Mouse (Mus musculus): ENCODE data around the gene Nme7. TPM values are rescaled to one million over a fixed set of nuclear protein-coding genes. Genes with fewer than 3 reads are reported as not detected.
A peak's percentile ranks its signal among the peaks of the same experiment; 100 is the strongest.

The Nme7 gene
- polyA plus RNA-seq (2014; fragmentation: Nextera tagmentation; extraction: Ambion mirVana), result 34.7 and 40.5 TPM in 2 replicates

- H3K27ac ChIP-seq (ENCODE audit: low read depth, low read length), result no peak within 1 kb of the TSS
- DNase-seq (ENCODE audit: low spot score) (no peak), ATAC-seq (replicated peaks; ENCODE audit: low FRiP score) (no peak)
- no peaks in the 10 kb centered on the region for H3K9me3 ChIP-seq (ENCODE audit: control insufficient read depth, low read length)
- H3K4me1 ChIP-seq (replicated peaks; ENCODE audit: control insufficient read depth, insufficient read depth, low read length), result peaks cover 3% of the 10 kb centered on the region; the same call in 1 of the 2 replicates
- H3K36me3 ChIP-seq (ENCODE audit: control insufficient read depth, insufficient read depth, low read length), result peaks cover 2% of the 10 kb centered on the region; the same call in 1 of the 2 replicates
- H3K27me3 ChIP-seq (ENCODE audit: control insufficient read depth, insufficient read depth, low read length), result no peaks in the 10 kb centered on the region
- H3K4me3 ChIP-seq (ENCODE audit: low read depth, low read length), result no peak within 1 kb of the TSS
- H3K9ac ChIP-seq (ENCODE audit: low read length), result no peak within 1 kb of the TSS
- no peak within 1 kb of the TSS for H3K4me2 ChIP-seq (ENCODE audit: low read depth, low read length, severe bottlenecking)
- 89% methylated on average over 5 of the region's 5 CpGs for WGBS
Measured at GRCm38 (mm10) chr1:164303821-164304220, at the start of gene Nme7. TSS of gene Nme7 (plus strand) at chr1:164304121.

- no peaks in the 10 kb centered on the region for H3K36me3 ChIP-seq (ENCODE audit: control insufficient read depth, insufficient read depth, low read length)
- H3K4me3 ChIP-seq (ENCODE audit: low read depth, low read length), result no peak overlapping the region
- DNase-seq (ENCODE audit: low spot score) (no peak), ATAC-seq (replicated peaks; ENCODE audit: low FRiP score) (no peak)
- no peak overlapping the region for H3K27ac ChIP-seq (ENCODE audit: low read depth, low read length)
- H3K27me3 ChIP-seq (ENCODE audit: control insufficient read depth, insufficient read depth, low read length), result no peaks in the 10 kb centered on the region
- 0 out of 2 replicates have a peak, but pooled peaks cover 4% of the 10 kb centered on the region for H3K4me1 ChIP-seq (replicated peaks; ENCODE audit: control insufficient read depth, insufficient read depth, low read length)
- H3K9me3 ChIP-seq (ENCODE audit: control insufficient read depth, low read length), result no peaks in the 10 kb centered on the region
- no peak overlapping the region for H3K9ac ChIP-seq (ENCODE audit: low read length)
- H3K4me2 ChIP-seq (ENCODE audit: low read depth, low read length, severe bottlenecking), result no peak overlapping the region
- 77% methylated on average over 3 of the region's 3 CpGs for WGBS
Measured at GRCm38 (mm10) chr1:164254836-164255235, 49.1 kb upstream of the Nme7 start.

- H3K9ac ChIP-seq (ENCODE audit: low read length), result no peak overlapping the region
Measured at GRCm38 (mm10) chr1:164260171-164261028, 43.5 kb upstream of the Nme7 start.

GRCm38 (mm10) chr1:164261553-164261952 is 42.4 kb upstream of the Nme7 start:
- H3K9me3 ChIP-seq (ENCODE audit: control insufficient read depth, low read length), result no peaks in the 10 kb centered on the region
- H3K4me2 ChIP-seq (ENCODE audit: low read depth, low read length, severe bottlenecking), result no peak overlapping the region
- 91% methylated on average over 7 of the region's 7 CpGs for WGBS
- no peaks in the 10 kb centered on the region; the same call in 1 of the 2 replicates for H3K36me3 ChIP-seq (ENCODE audit: control insufficient read depth, insufficient read depth, low read length)
- no peaks in the 10 kb centered on the region for H3K27me3 ChIP-seq (ENCODE audit: control insufficient read depth, insufficient read depth, low read length)
- DNase-seq (ENCODE audit: low spot score) (no peak), ATAC-seq (replicated peaks; ENCODE audit: low FRiP score) (no peak)
- no peak overlapping the region for H3K4me3 ChIP-seq (ENCODE audit: low read depth, low read length)
- H3K4me1 ChIP-seq (replicated peaks; ENCODE audit: control insufficient read depth, insufficient read depth, low read length), result no peaks in the 10 kb centered on the region
- H3K9ac ChIP-seq (ENCODE audit: low read length), result no peak overlapping the region
- no peak overlapping the region for H3K27ac ChIP-seq (ENCODE audit: low read depth, low read length)

More at GRCm38 (mm10) chr1:164260171-164261028, 43.5 kb upstream of the Nme7 start:
- no peaks in the 10 kb centered on the region for H3K4me1 ChIP-seq (replicated peaks; ENCODE audit: control insufficient read depth, insufficient read depth, low read length)
- no peak overlapping the region for H3K4me2 ChIP-seq (ENCODE audit: low read depth, low read length, severe bottlenecking)
- no peaks in the 10 kb centered on the region for H3K27me3 ChIP-seq (ENCODE audit: control insufficient read depth, insufficient read depth, low read length)
- DNase-seq (ENCODE audit: low spot score), result no peak
- no peaks in the 10 kb centered on the region; the same call in 1 of the 2 replicates for H3K36me3 ChIP-seq (ENCODE audit: control insufficient read depth, insufficient read depth, low read length)
- H3K9me3 ChIP-seq (ENCODE audit: control insufficient read depth, low read length), result no peaks in the 10 kb centered on the region
- 89% methylated on average over 16 of the region's 16 CpGs for WGBS
- H3K27ac ChIP-seq (ENCODE audit: low read depth, low read length), result no peak overlapping the region
- H3K4me3 ChIP-seq (ENCODE audit: low read depth, low read length), result no peak overlapping the region
- ATAC-seq (replicated peaks; ENCODE audit: low FRiP score), result no peak

- no peaks in the 10 kb centered on the region for H3K36me3 ChIP-seq (ENCODE audit: control insufficient read depth, insufficient read depth, low read length)
- H3K4me1 ChIP-seq (replicated peaks; ENCODE audit: control insufficient read depth, insufficient read depth, low read length), result no peaks in the 10 kb centered on the region
- H3K27me3 ChIP-seq (ENCODE audit: control insufficient read depth, insufficient read depth, low read length), result no peaks in the 10 kb centered on the region
- 91% methylated on average over 7 of the region's 7 CpGs for WGBS
- no peak overlapping the region for H3K27ac ChIP-seq (ENCODE audit: low read depth, low read length)
- no peaks in the 10 kb centered on the region for H3K9me3 ChIP-seq (ENCODE audit: control insufficient read depth, low read length)
- no peak overlapping the region for H3K9ac ChIP-seq (ENCODE audit: low read length)
- no peak for DNase-seq (ENCODE audit: low spot score)
- H3K4me3 ChIP-seq (ENCODE audit: low read depth, low read length), result no peak overlapping the region
- no peak overlapping the region for H3K4me2 ChIP-seq (ENCODE audit: low read depth, low read length, severe bottlenecking)
- ATAC-seq (replicated peaks; ENCODE audit: low FRiP score), result no peak
Measured at GRCm38 (mm10) chr1:164270941-164271340, 33.0 kb upstream of the Nme7 start.

GRCm38 (mm10) chr1:164273659-164274058 is 30.3 kb upstream of the Nme7 start:
- ATAC-seq (replicated peaks; ENCODE audit: low FRiP score), result no peak

GRCm38 (mm10) chr1:164275455-164275954 is 28.4 kb upstream of the Nme7 start, which contains the start of gene Ccdc181:
TSS of gene Ccdc181 (plus strand) at chr1:164275585.
- H3K27me3 ChIP-seq (ENCODE audit: control insufficient read depth, insufficient read depth, low read length), result no peaks in the 10 kb centered on the region
- no peaks in the 10 kb centered on the region for H3K9me3 ChIP-seq (ENCODE audit: control insufficient read depth, low read length)
- H3K4me1 ChIP-seq (replicated peaks; ENCODE audit: control insufficient read depth, insufficient read depth, low read length), result no peaks in the 10 kb centered on the region
- peak within 1 kb of the TSS; percentile 68 for H3K9ac ChIP-seq (ENCODE audit: low read length)
- H3K27ac ChIP-seq (ENCODE audit: low read depth, low read length), result peak within 1 kb of the TSS; percentile 32; the same call in 1 of the 2 replicates
- H3K36me3 ChIP-seq (ENCODE audit: control insufficient read depth, insufficient read depth, low read length), result no peaks in the 10 kb centered on the region
- peak within 1 kb of the TSS; percentile 76 for H3K4me2 ChIP-seq (ENCODE audit: low read depth, low read length, severe bottlenecking)
- peak within 1 kb of the TSS; percentile 62 for H3K4me3 ChIP-seq (ENCODE audit: low read depth, low read length)
- DNase-seq (ENCODE audit: low spot score), result peak; percentile 95
- 1% methylated on average over 31 of the region's 31 CpGs for WGBS
- ATAC-seq (replicated peaks; ENCODE audit: low FRiP score), result peak; percentile 99

More at GRCm38 (mm10) chr1:164273659-164274058, 30.3 kb upstream of the Nme7 start:
- Histone ChIP-seq H3K4me2 (ENCODE audit: low read depth, low read length, severe bottlenecking) (no peak overlapping the region), H3K36me3 (ENCODE audit: control insufficient read depth, insufficient read depth, low read length) (no peaks in the 10 kb centered on the region), H3K4me1 (replicated peaks; ENCODE audit: control insufficient read depth, insufficient read depth, low read length) (no peaks in the 10 kb centered on the region), H3K9me3 (ENCODE audit: control insufficient read depth, low read length) (no peaks in the 10 kb centered on the region), H3K4me3 (ENCODE audit: low read depth, low read length) (no peak overlapping the region), H3K9ac (ENCODE audit: low read length) (no peak overlapping the region), H3K27ac (ENCODE audit: low read depth, low read length) (no peak overlapping the region), H3K27me3 (ENCODE audit: control insufficient read depth, insufficient read depth, low read length) (no peaks in the 10 kb centered on the region)
- DNase-seq (ENCODE audit: low spot score), result no peak
- 82% methylated on average over 6 of the region's 6 CpGs for WGBS

- no peak overlapping the region for H3K4me3 ChIP-seq (ENCODE audit: low read depth, low read length)
- DNase-seq (ENCODE audit: low spot score) (no peak), ATAC-seq (replicated peaks; ENCODE audit: low FRiP score) (no peak)
- H3K9ac ChIP-seq (ENCODE audit: low read length), result no peak overlapping the region
- no peaks in the 10 kb centered on the region for H3K36me3 ChIP-seq (ENCODE audit: control insufficient read depth, insufficient read depth, low read length)
- no peaks in the 10 kb centered on the region for H3K9me3 ChIP-seq (ENCODE audit: control insufficient read depth, low read length)
- 89% methylated on average over 3 of the region's 3 CpGs for WGBS
- H3K27me3 ChIP-seq (ENCODE audit: control insufficient read depth, insufficient read depth, low read length), result no peaks in the 10 kb centered on the region
- no peak overlapping the region for H3K27ac ChIP-seq (ENCODE audit: low read depth, low read length)
- no peaks in the 10 kb centered on the region for H3K4me1 ChIP-seq (replicated peaks; ENCODE audit: control insufficient read depth, insufficient read depth, low read length)
- H3K4me2 ChIP-seq (ENCODE audit: low read depth, low read length, severe bottlenecking), result no peak overlapping the region
Measured at GRCm38 (mm10) chr1:164276552-164276951, 27.4 kb upstream of the Nme7 start.
